Mouse (Mus musculus): ENCODE results near the gene Rc3h1. TPM values are rescaled to one million over a fixed set of nuclear protein-coding genes. Genes with fewer than 3 reads are reported as not detected.

The Rc3h1 gene
- total and polyA plus RNA-seq, 3 experiments = 6.2 to 15.2 TPM; not detected in 1

- Histone ChIP-seq H3K4me1 (ENCODE audit: control insufficient read depth in 1 of 2, insufficient read depth in 2 of 2, low read length in 2 of 2) (0 out of 4 replicates have a peak, but pooled peaks cover 0 to 3% of the 10 kb centered on the region in 2 experiments), H3K9ac (ENCODE audit: control insufficient read depth, low read depth, low read length, poor library complexity, severe bottlenecking) (no peak overlapping the region), H3K36me3 (ENCODE audit: control insufficient read depth in 1 of 2, insufficient read depth in 2 of 2, low read length in 2 of 2) (no peaks in the 10 kb centered on the region; a peak in 2 of 4 replicates), H3K27me3 (ENCODE audit: control insufficient read depth in 1 of 2, insufficient read depth in 2 of 2, low read length in 2 of 2) (no peaks in the 10 kb centered on the region), H3K79me2 (ENCODE audit: control insufficient read depth, insufficient read depth, low read length, poor library complexity) (no peaks in the 10 kb centered on the region), H3K9me3 (replicated peaks; ENCODE audit: insufficient read depth, low read length) (no peaks in the 10 kb centered on the region), H3K4me3 (ENCODE audit: control insufficient read depth in 1 of 2, insufficient read depth in 1 of 2, low read depth in 2 of 2, low read length in 2 of 2) (no peak overlapping the region), H3K27ac (ENCODE audit: control insufficient read depth, low read depth, low read length) (no peak overlapping the region)
- TF ChIP-seq USF2 (IDR thresholded peaks at IDR 0.05; ENCODE audit: borderline replicate concordance in 1 of 2, insufficient read depth in 1 of 2, low read depth in 1 of 2, low read length in 2 of 2) = no peak
- no peak for TF ChIP-seq SMC3 (IDR thresholded peaks at IDR 0.05; ENCODE audit: low read depth, low read length)
- no peak for TF ChIP-seq MXI1 (IDR thresholded peaks at IDR 0.05; ENCODE audit: low read depth, low read length)
- no peak for TF ChIP-seq ELF1 (IDR thresholded peaks at IDR 0.05; ENCODE audit: low read depth, low read length)
- TF ChIP-seq POLR2A (IDR thresholded peaks at IDR 0.05; ENCODE audit: control insufficient read depth in 1 of 2, insufficient read depth in 1 of 2, low read depth in 1 of 2, low read length in 2 of 2, poor library complexity in 1 of 2) = no peak
- DNase-seq (ENCODE audit: low read depth, low spot score) = no peak
Measured at GRCm38 (mm10) chr1:160881968-160882367, 24.2 kb upstream of the Rc3h1 start.

GRCm38 (mm10) chr1:160884273-160884672, 21.9 kb upstream of the Rc3h1 start:
- H3K9me3 ChIP-seq (replicated peaks; ENCODE audit: insufficient read depth, low read length) = no peaks in the 10 kb centered on the region
- DNase-seq (ENCODE audit: low read depth, low spot score) = no peak
- no peak overlapping the region for H3K27ac ChIP-seq (ENCODE audit: control insufficient read depth, low read depth, low read length)
- no peaks in the 10 kb centered on the region for H3K79me2 ChIP-seq (ENCODE audit: control insufficient read depth, insufficient read depth, low read length, poor library complexity)
- no peak overlapping the region for H3K4me3 ChIP-seq (ENCODE audit: control insufficient read depth in 1 of 2, insufficient read depth in 1 of 2, low read depth in 2 of 2, low read length in 2 of 2)
- H3K27me3 ChIP-seq (ENCODE audit: control insufficient read depth in 1 of 2, insufficient read depth in 2 of 2, low read length in 2 of 2) = no peaks in the 10 kb centered on the region
- H3K4me1 ChIP-seq (ENCODE audit: control insufficient read depth in 1 of 2, insufficient read depth in 2 of 2, low read length in 2 of 2) = 0 out of 4 replicates have a peak, but pooled peaks cover 0 to 3% of the 10 kb centered on the region in 2 experiments
- H3K9ac ChIP-seq (ENCODE audit: control insufficient read depth, low read depth, low read length, poor library complexity, severe bottlenecking) = no peak overlapping the region
- H3K36me3 ChIP-seq (ENCODE audit: control insufficient read depth in 1 of 2, insufficient read depth in 2 of 2, low read length in 2 of 2) = no peaks in the 10 kb centered on the region; a peak in 1 of 4 replicates
- no peak for TF ChIP-seq BHLHE40 (IDR thresholded peaks at IDR 0.05; ENCODE audit: borderline replicate concordance, low read depth, low read length)
- TF ChIP-seq CTCF (IDR thresholded peaks at IDR 0.05 in 2 of 3, conservative IDR thresholded peaks at IDR 0.05 in 1 of 3; ENCODE audit: control insufficient read depth in 1 of 3, insufficient read depth in 1 of 3, low read depth in 2 of 3, low read length in 3 of 3, poor library complexity in 1 of 3, severe bottlenecking in 1 of 3) = no peak
- no peak for TF ChIP-seq TAL1 (IDR thresholded peaks at IDR 0.05; ENCODE audit: low read length)
- no peak for TF ChIP-seq NELFE (IDR thresholded peaks at IDR 0.05; ENCODE audit: low read depth, low read length)
- TF ChIP-seq RCOR1 (IDR thresholded peaks at IDR 0.05; ENCODE audit: low read depth, low read length) = no peak
- no peak for TF ChIP-seq ZC3H11A (IDR thresholded peaks at IDR 0.05; ENCODE audit: low read depth, low read length)
- no peak for TF ChIP-seq UBTF (IDR thresholded peaks at IDR 0.05; ENCODE audit: borderline replicate concordance, insufficient read depth, low read depth, low read length)
- TF ChIP-seq HCFC1 (IDR thresholded peaks at IDR 0.05; ENCODE audit: low read depth, low read length) = no peak
- TF ChIP-seq TBP (IDR thresholded peaks at IDR 0.05; ENCODE audit: low read depth, low read length) = no peak
- TF ChIP-seq GATA1 (IDR thresholded peaks at IDR 0.05; ENCODE audit: low read depth, low read length) = no peak
- no peak for TF ChIP-seq ZMIZ1 (IDR thresholded peaks at IDR 0.05; ENCODE audit: low read depth, low read length)
- no peak for TF ChIP-seq SMC3 (IDR thresholded peaks at IDR 0.05; ENCODE audit: low read depth, low read length)
- TF ChIP-seq MYB (IDR thresholded peaks at IDR 0.05; ENCODE audit: low read depth, low read length) = no peak
